Mouse (Mus musculus) neural tube, embryonic 14.5 days (tissue): ENCODE results near the gene 1110059E24Rik. TPM values are rescaled to one million over a fixed set of nuclear protein-coding genes. Genes with fewer than 3 reads are reported as not detected.
"Not testable (repeated sequence)": the region's sequence is repeated elsewhere in the genome, so short reads cannot be mapped to it uniquely, and the experiment has no call there.

Experiments
- ATAC-seq: fragments of 200-750 bp; cut with Nextera tagmentation; 2 replicates; pipeline ENCODE4 v1.8.0; 2017; ENCODE audit warnings: low read depth, mild to moderate bottlenecking, moderate TSS enrichment, moderate library complexity
- H3K27ac ChIP-seq: fragments of 300-500 bp; sonication (generic); 2 replicates; pipeline ENCODE4 v1.5.1; 2014; ENCODE audit warnings: low read depth, mild to moderate bottlenecking, control low read depth, low read length, moderate library complexity, mixed read lengths
- H3K27me3 ChIP-seq: fragments of 300-500 bp; sonication (generic); 2 replicates; pipeline ENCODE4 v1.6.1; 2014; ENCODE audit warnings: low read length; ENCODE audit not compliant: control insufficient read depth, insufficient read depth
- H3K36me3 ChIP-seq: fragments of 300-500 bp; sonication (generic); 2 replicates; pipeline ENCODE4 v1.6.1; 2014; ENCODE audit warnings: low read length, mixed read lengths; ENCODE audit not compliant: control insufficient read depth, insufficient read depth
- H3K4me1 ChIP-seq: fragments of 300-500 bp; sonication (generic); 2 replicates; pipeline ENCODE4 v1.6.1; 2014; ENCODE audit warnings: low read length; ENCODE audit not compliant: control insufficient read depth, insufficient read depth
- H3K4me2 ChIP-seq: fragments of 300-500 bp; sonication (generic); 2 replicates; pipeline ENCODE4 v1.6.1; 2014; ENCODE audit warnings: mild to moderate bottlenecking, low read depth, low read length, control low read depth
- H3K4me3 ChIP-seq: fragments of 300-500 bp; sonication (generic); 2 replicates; pipeline ENCODE4 v1.5.1; 2014; ENCODE audit warnings: low read depth, low read length, control low read depth, mixed read lengths
- H3K9ac ChIP-seq: fragments of 300-500 bp; sonication (generic); replicated peaks from 2 replicates; pipeline ENCODE4 v1.6.1; 2014; ENCODE audit warnings: low read depth, mild to moderate bottlenecking, control low read depth, low read length, mixed read lengths
- H3K9me3 ChIP-seq: fragments of 300-500 bp; sonication (generic); 2 replicates; pipeline ENCODE4 v1.6.1; 2016; ENCODE audit warnings: low read length; ENCODE audit not compliant: control insufficient read depth
- WGBS: fragments of 180-500 bp; shearing (Covaris S2); extraction: QIAGEN DNeasy Blood & Tissue Kit; methylation state at CpG from one replicate; pipeline ENCODE4 v1.1.7; 2014; 5-methylcytosine and 5-hydroxymethylcytosine counted together
- polyA plus RNA-seq: library from polyadenylated mRNA; unstranded; fragments of >200 nt; fragmentation: Nextera tagmentation; extraction: Ambion mirVana; gene quantifications from 2 replicates; pipeline ENCODE4 v1.2.1, GENCODE M21; 2014

1110059E24Rik gene
- polyA plus RNA-seq, 1 experiment from 2014 or later, result 64.9 TPM

DNA sequence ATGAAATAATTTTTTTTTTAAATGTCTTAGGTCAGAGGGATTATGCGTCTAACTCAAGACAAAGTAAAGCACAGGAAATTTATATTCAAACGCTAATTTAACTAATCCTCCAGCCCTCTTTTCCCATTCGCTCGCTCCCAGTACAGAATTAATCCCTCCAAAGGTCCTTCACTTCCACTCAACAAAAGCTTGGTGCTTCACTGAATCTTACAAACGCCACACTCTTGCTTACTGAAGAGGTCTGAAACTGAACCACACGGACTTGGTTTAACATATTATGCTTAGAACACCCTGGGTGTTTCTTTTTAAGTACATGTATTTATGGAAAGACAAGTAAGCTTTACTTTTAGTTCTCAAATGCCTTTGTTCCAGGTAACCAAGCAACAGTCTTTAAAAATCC is 41.5 kb downstream of the 1110059E24Rik start:
- H3K4me1 ChIP-seq, result no peaks in the 10 kb centered on the region
- no peaks in the 10 kb centered on the region for H3K36me3 ChIP-seq
- H3K4me3 ChIP-seq, result no peak overlapping the region
- no peak overlapping the region for H3K4me2 ChIP-seq
- no peaks in the 10 kb centered on the region for H3K27me3 ChIP-seq
- no peaks in the 10 kb centered on the region for H3K9me3 ChIP-seq
- WGBS, result 67% methylated on average over 6 of the region's 6 CpGs
- no peak for ATAC-seq
- no peak overlapping the region for H3K27ac ChIP-seq
- no peak overlapping the region for H3K9ac ChIP-seq

GRCm38 (mm10) chr19:21610240-21610639 is 42.5 kb downstream of the 1110059E24Rik start:
- WGBS, result 85% methylated on average over 6 of the region's 6 CpGs
- no peaks in the 10 kb centered on the region for H3K36me3 ChIP-seq
- H3K9ac ChIP-seq, result no peak overlapping the region
- no peak overlapping the region for H3K27ac ChIP-seq
- H3K27me3 ChIP-seq, result no peaks in the 10 kb centered on the region
- H3K4me1 ChIP-seq, result no peaks in the 10 kb centered on the region
- H3K9me3 ChIP-seq, result no peaks in the 10 kb centered on the region
- no peak overlapping the region for H3K4me3 ChIP-seq
- ATAC-seq, result no peak
- H3K4me2 ChIP-seq, result no peak overlapping the region

GRCm38 (mm10) chr19:21605294-21605693 is 47.5 kb downstream of the 1110059E24Rik start:
- Histone ChIP-seq H3K4me3 (no peak overlapping the region), H3K27ac (no peak overlapping the region), H3K4me1 (no peaks in the 10 kb centered on the region), H3K9me3 (no peaks in the 10 kb centered on the region), H3K4me2 (no peak overlapping the region), H3K36me3 (no peaks in the 10 kb centered on the region), H3K27me3 (no peaks in the 10 kb centered on the region), H3K9ac (no peak overlapping the region)
- ATAC-seq, result no peak
- 89% methylated on average over 3 of the region's 3 CpGs for WGBS

GRCm38 (mm10) chr19:21603836-21604235 is 48.9 kb downstream of the 1110059E24Rik start:
- no peak for ATAC-seq
- H3K27me3 ChIP-seq, result no peaks in the 10 kb centered on the region
- no peak overlapping the region for H3K27ac ChIP-seq
- no peak overlapping the region for H3K9ac ChIP-seq
- H3K9me3 ChIP-seq, result no peaks in the 10 kb centered on the region
- H3K4me2 ChIP-seq, result no peak overlapping the region
- H3K4me3 ChIP-seq, result no peak overlapping the region
- H3K36me3 ChIP-seq, result no peaks in the 10 kb centered on the region
- no peaks in the 10 kb centered on the region for H3K4me1 ChIP-seq
- WGBS, result 73% methylated on average over 3 of the region's 3 CpGs

DNA sequence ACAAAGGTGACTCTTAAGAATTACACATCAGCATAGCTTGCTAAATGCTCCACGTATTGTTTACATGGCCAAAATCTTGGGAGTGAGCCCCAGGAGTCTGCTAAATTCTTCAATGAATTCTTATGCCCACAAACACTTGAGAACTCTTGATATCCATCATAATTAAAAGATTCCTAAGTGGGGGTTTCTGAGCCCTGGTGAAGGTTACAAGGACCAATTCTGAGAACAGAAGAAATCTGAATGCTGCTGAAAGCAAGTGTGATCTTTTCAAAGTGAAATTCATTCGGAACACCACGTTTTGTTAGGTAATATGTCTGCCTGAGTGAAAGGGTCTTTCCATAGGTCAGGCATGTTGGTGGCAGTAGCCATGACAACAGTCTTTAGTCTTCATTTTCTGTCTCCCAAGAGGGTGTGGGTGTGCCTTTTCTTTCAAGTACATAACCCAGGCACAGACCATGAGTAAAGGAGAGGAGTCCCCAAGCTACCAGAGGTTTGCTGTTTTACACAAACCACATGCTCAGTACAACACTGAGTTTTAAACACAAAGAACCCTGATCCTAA is 51.2 kb downstream of the 1110059E24Rik start:
- WGBS, result 29% methylated on average over 3 of the region's 3 CpGs
- Histone ChIP-seq H3K4me1 (no peaks in the 10 kb centered on the region), H3K36me3 (no peaks in the 10 kb centered on the region; the same call in 1 of the 2 replicates), H3K27me3 (no peaks in the 10 kb centered on the region), H3K9ac (no peak overlapping the region), H3K4me3 (no peak overlapping the region), H3K9me3 (no peaks in the 10 kb centered on the region), H3K4me2 (no peak overlapping the region), H3K27ac (no peak overlapping the region)
- no peak for ATAC-seq

GRCm38 (mm10) chr19:21598659-21599352 is 54.0 kb downstream of the 1110059E24Rik start:
- Histone ChIP-seq H3K27ac (no peak overlapping the region), H3K4me2 (no peak overlapping the region), H3K9ac (no peak overlapping the region), H3K4me3 (no peak overlapping the region), H3K4me1 (no peaks in the 10 kb centered on the region), H3K27me3 (no peaks in the 10 kb centered on the region), H3K36me3 (no peaks in the 10 kb centered on the region; the same call in 1 of the 2 replicates), H3K9me3 (no peaks in the 10 kb centered on the region)
- 71% methylated on average over 8 of the region's 8 CpGs for WGBS
- ATAC-seq, result no peak

GRCm38 (mm10) chr19:21594676-21595075 is 58.1 kb downstream of the 1110059E24Rik start:
- Histone ChIP-seq H3K36me3 (no peaks in the 10 kb centered on the region; the same call in 1 of the 2 replicates), H3K4me1 (no peaks in the 10 kb centered on the region), H3K9me3 (no peaks in the 10 kb centered on the region), H3K4me2 (no peak overlapping the region), H3K9ac (no peak overlapping the region), H3K4me3 (no peak overlapping the region), H3K27ac (no peak overlapping the region), H3K27me3 (no peaks in the 10 kb centered on the region)
- ATAC-seq, result no peak
- 100% methylated on average over 1 of the region's 1 CpGs for WGBS

DNA sequence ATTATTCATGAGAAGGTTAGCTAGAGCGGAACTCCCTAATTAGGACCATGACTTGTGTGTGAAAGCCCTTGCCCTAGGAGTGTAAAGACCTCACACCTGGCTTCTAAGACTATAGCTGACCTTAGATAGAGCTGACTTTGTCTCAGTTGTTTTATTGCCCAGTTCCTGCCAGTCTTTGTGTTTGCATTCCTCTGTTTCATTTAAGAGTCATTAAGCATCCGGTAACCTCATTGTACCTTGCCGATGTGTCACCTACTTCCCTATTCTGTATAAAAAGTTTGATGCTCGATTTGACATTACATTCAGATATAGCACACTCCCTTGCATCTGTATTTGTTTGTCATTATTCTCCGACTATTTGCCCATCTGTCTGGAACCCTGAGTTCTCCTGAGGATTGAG is 60.6 kb downstream of the 1110059E24Rik start:
- H3K36me3 ChIP-seq, H3K9me3 ChIP-seq, H3K27ac ChIP-seq, H3K4me3 ChIP-seq, H3K27me3 ChIP-seq, H3K4me2 ChIP-seq, ATAC-seq, H3K9ac ChIP-seq, H3K4me1 ChIP-seq: not testable (repeated sequence)
- 69% methylated on average over 5 of the region's 5 CpGs for WGBS

GRCm38 (mm10) chr19:21589888-21590287 is 62.9 kb downstream of the 1110059E24Rik start:
- 96% methylated on average over 1 of the region's 1 CpGs for WGBS
- no peak overlapping the region for H3K4me2 ChIP-seq
- no peak overlapping the region for H3K9ac ChIP-seq
- no peak for ATAC-seq
- H3K4me1 ChIP-seq, result no peaks in the 10 kb centered on the region
- no peak overlapping the region for H3K4me3 ChIP-seq
- H3K9me3 ChIP-seq, result no peaks in the 10 kb centered on the region
- no peak overlapping the region for H3K27ac ChIP-seq
- H3K36me3 ChIP-seq, result no peaks in the 10 kb centered on the region
- no peaks in the 10 kb centered on the region for H3K27me3 ChIP-seq
